Mouse (Mus musculus) heart, postnatal 4 days (tissue): ENCODE data around the gene Nlrp9b. TPM values are rescaled to one million over a fixed set of nuclear protein-coding genes. Genes with fewer than 3 reads are reported as not detected.

Experiments
- total RNA-seq, 2 experiments: library from RNA; stranded (reverse); gene quantifications; 2 replicates each; pipeline ENCODE4 v1.2.3; 2021

Nlrp9b gene
- total RNA-seq, 2 experiments from 2014 or later = not detected

Other genes starting within 250 kb of the Nlrp9b start
- 10 to 100 TPM; 41.7 to 45.4 TPM for gene Nectin2, start 241.0 kb upstream of the Nlrp9b start, total RNA-seq
- 100 to 1,000 TPM; 263 to 285 TPM for gene Bcam, start 220.4 kb upstream of the Nlrp9b start, total RNA-seq
- gene Cblc, start 194.7 kb upstream of the Nlrp9b start, total RNA-seq = not detected
- gene Bcl3, start 168.7 kb upstream of the Nlrp9b start, total RNA-seq = 1 to 10 TPM; 4.0 TPM
- gene Gm19345, start 139.5 kb upstream of the Nlrp9b start, total RNA-seq = not detected
- under 1 TPM in 1 of 2 experiments, not detected in 1; 0.38 TPM for gene Ceacam16, start 130.2 kb upstream of the Nlrp9b start, total RNA-seq
- not detected for gene Ceacam19, start 103.5 kb upstream of the Nlrp9b start, total RNA-seq
- 10 to 100 TPM; 25.7 to 28.3 TPM for gene Pvr, start 70.3 kb upstream of the Nlrp9b start, total RNA-seq
- 1 to 10 TPM; 2.2 to 2.6 TPM for gene Igsf23, start 40.7 kb upstream of the Nlrp9b start, total RNA-seq
- gene Ceacam20, start 26.1 kb upstream of the Nlrp9b start, total RNA-seq = not detected
- gene Vmn1r91, start 108.2 kb downstream of the Nlrp9b start, total RNA-seq = not detected
- not detected for gene Gm16442, start 131.1 kb downstream of the Nlrp9b start, total RNA-seq
- not detected for gene Vmn1r93, start 147.6 kb downstream of the Nlrp9b start, total RNA-seq
- gene Vmn1r94, start 176.9 kb downstream of the Nlrp9b start, total RNA-seq = not detected
- not detected for gene Vmn1r95, start 202.2 kb downstream of the Nlrp9b start, total RNA-seq
- gene Gm6164, start 214.1 kb downstream of the Nlrp9b start, total RNA-seq = not detected
- not detected for gene Gm4498, start 242.4 kb downstream of the Nlrp9b start, total RNA-seq